Mouse (Mus musculus): ENCODE measurements at regions not wholly inside any gene's neighbourhood (a gene's known extent, or its start where the extent isn't known, plus 50 kb on each side); places are given as distances from the start of the nearest gene placed in this dataset.

- no peak for TF ChIP-seq CTCF (conservative IDR thresholded peaks at IDR 0.05; ENCODE audit: low read length)
- TF ChIP-seq NANOG (IDR thresholded peaks at IDR 0.05; ENCODE audit: borderline replicate concordance, low read length): no peak
These were observed 2557.8 kb upstream of the Gm6569 start for GRCm38 (mm10) chr15:71276566-71276912.

Data from E14TG2a.4 (cell line).